Mouse (Mus musculus) thymus, postnatal 10 days (tissue): ENCODE results near the gene Dnah6.

Source experiments
- DNase-seq, 2 experiments: peaks; one replicate each; pipeline ENCODE4 v3.0.0; 2021; ENCODE audit warnings: low spot score in 2 of 2

The Dnah6 gene

DNA sequence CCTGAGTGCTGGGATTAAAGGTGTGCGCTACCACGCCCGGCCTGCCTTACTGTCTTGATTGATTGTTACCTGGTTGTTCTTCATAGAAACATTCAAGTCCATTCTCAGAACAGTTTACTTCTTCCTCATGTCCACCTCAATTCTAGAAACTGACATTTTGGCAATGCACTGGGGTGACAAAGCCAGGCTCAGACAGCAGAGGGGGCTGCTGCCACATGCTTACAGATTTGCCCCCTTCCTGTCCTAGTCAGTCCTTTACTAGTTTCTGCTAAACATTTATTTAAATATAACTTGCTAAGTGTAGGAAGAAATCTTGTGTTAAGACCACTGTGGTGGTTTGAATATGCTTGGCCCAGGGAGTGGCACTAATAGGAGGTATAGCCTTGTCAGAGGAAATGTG lies 192.6 kb downstream of the Dnah6 start:
- DNase-seq, result no peak

DNA sequence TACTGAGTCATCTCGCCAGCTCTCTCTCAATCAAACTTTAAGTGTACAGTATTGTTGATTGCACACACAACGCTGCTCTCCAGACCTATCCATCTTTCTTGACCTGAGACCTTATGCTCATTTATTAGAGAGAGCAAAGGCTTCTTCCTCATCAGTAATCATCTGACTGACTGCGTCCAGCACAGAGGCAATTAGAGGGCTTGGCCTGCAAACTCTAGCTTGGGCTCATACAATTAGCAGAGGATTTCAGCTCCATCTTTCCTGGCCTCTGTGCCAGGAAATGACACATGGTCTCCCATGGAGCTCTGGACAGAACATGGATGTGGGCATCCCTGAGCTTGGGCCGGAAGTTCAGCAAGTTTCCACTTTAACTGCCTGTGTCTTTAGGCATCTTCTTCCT lies 193.6 kb downstream of the Dnah6 start:
- DNase-seq, result no peak

DNA sequence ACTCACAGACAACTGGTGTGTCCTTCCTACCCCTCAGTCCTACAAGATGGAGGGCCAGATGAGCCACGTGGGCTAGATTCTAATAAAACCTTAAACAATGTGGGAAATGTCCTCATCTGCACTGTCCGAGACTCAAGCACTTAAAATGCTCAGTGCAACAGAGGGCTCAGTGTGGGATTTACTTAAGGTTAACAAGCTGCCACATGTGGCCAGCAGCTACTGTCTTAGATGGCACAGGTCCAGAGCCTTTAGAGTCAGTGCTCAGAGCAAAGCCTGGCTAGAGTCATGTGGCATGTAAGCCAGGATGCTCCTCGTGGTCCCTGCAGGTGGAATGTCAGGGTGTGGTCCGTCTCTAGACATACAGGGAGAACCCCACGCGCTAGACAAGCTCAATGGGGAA lies 194.6 kb downstream of the Dnah6 start:
- DNase-seq, result no peak

DNA sequence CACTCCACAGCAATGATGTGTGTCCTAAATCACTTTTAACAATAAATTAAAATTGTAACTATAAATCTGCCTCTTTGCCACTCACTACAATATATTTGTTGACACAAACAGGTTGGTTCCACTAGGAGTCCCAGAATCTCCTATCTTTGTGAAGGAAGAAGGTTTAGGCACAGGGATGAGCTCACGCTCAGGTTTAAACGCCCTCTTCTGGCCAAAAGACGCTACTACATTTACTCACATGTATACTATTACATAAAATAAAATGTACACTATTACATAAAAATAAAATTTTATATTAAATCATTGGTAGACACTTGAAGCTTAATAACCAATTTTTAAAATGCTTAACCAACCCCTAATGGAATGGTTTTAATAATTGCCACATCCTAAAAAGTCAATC lies 201.4 kb downstream of the Dnah6 start:
- peak in 1 of 2 experiments; percentile 41 for DNase-seq

DNA sequence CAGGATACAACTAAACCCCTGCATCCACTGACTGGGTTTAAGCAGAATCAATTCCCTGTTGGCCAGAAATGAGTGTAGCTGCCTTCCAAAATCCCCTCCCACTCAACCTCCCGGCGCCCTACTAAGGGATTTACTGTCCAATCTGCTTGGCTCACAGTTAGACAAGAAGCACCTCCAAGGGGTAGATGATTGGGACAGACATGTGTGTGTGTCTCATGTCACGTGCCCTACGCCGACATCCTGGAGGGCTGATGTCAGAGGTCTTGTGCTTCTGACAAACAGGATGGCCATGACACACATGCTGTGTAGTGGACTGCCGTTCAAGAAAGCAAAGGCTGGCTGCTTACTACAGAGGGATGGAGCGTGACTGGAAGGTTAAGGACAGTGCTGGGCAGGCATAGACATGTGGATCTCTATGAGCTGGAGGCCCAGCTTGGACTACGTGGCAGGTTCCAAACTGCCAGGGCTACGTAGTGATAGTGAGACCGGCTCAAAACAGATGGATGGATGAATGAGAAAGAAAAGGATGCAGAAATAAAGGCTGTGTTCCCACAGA lies 202.6 kb downstream of the Dnah6 start:
- no peak for DNase-seq

DNA sequence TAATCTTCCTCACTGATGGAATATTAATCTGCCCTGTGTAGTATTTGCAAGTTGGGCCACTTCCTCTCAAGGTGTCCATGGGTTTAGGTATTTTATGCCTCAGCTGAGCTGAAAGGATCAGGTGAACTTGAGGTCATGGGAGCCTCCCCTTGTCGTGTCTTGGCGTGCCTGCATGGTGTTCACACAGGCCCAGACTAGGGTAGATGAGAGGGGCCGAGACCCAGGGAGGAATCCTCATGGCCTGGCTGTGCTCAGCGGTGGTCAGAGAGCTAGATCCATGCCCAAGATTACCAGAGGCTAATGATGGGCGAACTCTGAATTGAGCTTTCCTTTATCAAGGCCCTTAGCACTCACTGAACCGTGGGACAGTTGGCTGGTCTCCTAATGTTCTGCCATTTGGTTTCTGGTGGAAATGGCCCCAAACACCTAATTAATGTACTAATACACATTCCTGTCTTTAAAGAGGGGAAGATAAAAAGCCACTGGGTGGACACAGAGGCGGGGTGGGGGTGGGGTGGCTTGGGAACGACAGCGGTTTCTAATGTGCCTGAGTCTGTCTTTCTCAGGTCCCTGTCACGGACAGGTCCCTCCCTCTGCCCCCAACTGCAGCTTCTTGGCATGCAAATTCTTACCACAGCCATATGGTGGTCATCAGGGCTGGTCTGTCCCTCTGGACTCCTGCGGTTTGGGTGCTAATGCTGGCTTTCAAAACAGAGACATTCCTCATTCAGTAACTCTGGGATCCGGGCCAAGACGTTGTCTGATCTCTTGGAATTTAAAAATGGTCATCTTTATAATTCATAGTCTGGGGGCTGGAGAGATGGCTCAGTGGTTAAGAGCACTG lies 206.9 kb downstream of the Dnah6 start:
- DNase-seq, result no peak

DNA sequence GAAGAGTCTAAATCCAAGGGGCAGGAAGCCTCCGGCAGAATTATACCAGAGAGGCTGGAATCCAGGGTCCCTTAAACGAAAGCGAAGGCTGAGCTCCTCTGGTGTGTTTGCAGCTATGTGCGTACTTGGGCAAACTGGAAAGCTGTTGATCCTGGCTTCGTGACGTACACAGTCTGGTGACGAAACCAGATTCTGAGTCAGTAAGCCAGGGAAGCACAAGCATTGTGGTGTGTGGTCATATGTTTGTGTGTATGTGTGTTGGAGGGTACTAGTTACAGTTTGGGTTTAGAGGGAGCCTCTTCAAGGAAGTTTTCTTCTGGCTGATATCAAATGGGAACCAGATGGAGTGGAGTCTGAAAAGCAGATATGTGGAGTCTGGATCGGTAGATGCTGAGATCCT lies 208.5 kb downstream of the Dnah6 start:
- no peak for DNase-seq

DNA sequence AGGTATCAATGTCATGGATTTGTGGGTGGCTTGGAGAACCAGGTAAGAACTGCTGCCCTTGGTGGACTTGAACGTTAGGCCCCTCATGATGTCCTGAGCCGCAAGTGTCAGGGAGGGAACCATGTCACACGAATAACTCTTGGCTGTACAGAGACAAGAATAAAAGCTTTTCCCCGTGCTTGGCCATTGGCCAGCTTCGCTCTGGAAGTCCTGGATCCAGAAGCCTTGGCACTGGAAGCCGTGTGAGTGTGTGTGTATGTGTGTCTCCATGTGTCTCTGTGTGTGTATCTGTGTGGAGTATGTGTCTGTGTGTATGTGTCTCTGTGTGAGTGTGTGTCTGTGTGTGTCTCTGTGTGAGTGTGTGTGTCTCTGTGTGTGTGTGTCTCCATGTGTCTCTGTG lies 209.6 kb downstream of the Dnah6 start:
- DNase-seq, result no peak

DNA sequence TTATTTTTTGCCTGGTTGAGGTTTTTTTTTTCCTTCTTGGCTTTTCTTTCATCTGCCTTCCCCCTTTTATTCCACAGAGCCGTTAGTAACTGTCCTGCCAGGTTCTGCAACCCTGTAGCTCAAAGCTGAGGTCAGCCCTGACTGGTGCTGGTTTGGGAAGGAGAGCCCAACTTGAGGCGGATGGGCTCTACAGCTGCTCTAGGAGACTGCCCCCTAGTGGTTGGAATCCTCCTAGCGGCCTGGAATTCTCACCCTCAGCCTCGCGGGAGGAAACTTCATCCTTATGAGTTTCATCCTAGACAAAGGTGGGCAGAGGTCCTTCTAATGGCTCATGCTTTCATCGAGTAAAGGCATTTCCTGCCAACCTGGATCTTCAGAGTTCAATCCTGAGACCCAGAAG lies 211.4 kb downstream of the Dnah6 start:
- DNase-seq, result peak; percentile 41 to 77

DNA sequence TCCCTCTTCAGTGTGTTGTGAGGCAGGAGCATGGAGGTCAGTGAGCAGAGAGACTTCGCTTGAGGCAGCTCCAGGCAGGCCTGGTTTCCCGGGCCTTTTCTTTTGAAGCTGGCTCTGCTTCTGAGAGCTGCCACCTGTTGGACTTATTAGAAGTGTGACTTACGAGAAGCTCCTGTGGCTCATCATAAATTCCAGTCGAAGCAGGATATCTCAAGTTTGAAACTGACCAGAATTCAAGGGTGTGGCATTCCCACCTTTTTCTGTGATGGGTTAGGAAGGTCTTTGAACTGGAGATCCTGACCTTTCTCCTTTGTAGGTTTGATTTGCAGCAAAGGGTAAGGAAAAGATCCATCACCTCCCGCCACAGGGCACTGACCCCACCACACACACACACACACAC lies 217.8 kb downstream of the Dnah6 start:
- no peak for DNase-seq

DNA sequence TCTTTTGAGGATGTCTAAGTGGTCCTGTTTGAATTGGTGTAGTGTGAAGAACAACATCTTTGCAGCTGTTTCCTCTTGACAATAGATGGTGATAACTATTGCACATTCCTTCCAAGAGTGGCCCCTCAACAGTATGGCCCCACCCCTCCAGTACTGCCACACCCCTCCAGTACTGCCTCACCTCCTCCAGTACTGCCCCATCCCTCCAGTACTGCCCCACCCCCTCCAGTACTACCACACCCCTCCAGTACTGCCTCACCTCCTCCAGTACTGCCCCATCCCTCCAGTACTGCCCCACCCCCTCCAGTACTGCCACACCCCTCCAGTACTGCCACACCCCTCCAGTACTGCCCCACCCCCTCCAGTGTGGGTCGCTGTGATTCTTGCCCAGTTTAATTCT lies 219.1 kb downstream of the Dnah6 start:
- DNase-seq, result no peak

DNA sequence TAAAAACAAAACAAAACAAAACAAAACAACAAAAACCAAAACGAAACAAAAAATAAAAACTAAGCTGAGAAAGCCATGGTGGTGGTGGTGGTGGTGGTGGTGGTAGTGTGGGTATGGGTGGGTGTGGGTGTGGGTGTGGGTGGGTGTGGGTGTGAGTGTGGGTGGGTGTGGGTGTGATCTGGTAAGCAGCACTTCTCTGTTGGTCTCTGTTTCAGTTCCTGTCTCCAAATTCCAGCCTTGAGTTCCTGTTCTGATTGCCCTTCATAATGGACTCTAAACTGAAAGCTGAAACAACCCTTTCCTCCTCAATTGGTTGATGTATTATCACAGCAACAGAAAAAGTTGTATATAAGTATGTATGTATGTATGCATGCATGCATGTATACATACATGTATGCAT lies 222.6 kb downstream of the Dnah6 start:
- DNase-seq, result no peak

DNA sequence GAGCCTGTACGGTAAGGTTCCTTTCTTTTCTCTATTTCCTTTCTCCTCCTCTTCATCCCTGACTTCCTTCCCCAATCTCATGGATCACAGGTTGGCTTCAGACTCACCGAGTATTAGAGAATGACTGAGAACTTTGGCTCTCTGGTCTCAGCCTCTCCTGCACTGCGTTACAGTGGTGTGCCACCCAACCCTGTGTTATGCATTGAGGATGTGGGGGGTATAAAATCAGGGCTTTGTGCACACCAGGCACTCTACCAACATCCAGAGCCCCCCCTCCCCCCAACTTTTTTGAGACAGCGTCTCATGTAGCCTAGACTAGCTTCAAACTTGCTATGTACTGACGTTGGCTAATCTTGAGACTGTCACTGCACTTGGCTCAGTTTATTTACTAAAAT lies 227.8 kb downstream of the Dnah6 start:
- no peak for DNase-seq

DNA sequence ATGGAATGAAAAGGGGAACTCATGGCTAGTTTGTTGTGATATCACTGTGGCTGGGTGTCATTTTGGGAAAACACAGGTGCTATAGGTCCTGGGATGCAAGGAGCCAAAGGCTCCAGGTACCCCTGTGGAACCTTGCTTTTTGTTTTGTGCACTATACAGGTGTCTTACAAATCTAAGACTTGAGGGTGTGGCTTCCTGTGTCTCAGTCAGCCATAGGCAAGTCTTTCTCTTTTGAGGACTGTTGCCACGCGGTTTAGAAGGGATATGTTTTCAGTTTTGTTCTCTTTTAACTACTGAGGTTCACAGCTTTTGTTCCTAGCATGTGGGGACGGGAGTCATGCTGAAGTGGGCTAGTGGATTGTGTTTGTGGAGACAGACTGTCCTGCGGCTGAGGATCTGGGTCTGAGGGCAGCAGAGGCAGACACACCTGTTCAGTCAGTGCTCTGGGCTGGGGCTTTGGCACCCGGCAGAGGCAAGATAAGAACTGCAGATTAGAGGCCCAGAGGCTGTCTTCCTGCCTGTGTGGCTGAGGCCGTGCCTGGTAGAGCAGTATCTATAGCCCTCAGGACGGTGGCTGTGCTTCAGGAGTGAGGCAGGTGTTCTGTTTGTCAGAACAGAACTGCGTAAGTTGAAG lies 228.3 kb downstream of the Dnah6 start:
- peak; percentile 64 to 68 for DNase-seq

DNA sequence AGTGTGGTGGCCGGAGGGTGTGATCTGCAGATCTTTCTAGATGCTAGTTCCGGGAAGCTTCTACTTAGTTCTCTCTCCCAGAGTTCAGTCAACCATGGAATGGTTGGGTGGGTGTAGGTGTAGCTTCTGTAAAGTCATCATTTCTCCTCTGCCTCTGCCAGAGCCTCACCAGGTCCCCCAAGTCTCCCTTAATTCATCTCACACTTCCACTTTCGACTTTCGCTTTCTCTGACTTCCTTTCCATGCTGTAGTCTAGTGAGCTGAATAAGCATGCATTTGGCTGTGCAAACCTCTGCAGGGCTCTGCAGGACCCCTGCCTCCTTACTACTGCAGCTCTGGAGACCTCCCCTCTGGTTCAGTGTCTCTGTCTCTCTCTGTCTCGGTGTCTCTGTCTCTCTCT lies 231.2 kb downstream of the Dnah6 start:
- peak in 1 of 2 experiments; percentile 17 for DNase-seq

DNA sequence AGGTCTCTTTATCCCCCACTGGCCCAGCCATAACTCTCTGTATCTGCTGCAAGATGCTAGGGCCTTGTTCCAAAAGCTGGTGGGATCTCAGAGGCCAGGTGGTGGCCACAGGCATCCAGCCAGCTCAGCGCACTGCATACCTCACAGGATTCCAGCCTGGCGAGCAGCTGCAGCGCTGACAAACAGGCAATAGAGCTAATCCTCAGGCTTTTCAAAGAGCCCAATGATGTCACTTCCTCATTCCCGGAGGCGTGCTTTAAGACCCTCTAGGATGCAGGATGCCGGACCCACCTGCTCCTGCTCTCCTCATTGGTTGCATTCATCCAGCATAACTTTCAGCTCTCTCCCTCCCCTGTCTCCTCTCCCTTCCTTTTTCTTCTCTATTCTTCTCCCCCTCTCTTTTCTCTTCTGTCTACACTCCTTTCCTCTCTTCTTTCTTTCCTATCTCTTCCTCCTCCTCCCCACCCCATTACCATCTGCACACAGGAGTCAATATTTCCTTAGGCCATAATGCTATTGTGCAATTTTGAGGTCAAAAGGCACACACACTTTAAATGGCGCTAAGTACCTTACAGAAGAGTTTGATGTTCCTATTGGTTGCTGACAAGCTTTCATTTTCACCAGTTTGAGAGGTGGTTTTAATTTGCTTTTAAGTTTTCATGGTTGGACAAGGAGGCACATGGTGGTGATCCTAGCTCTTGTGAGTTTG lies 232.3 kb downstream of the Dnah6 start:
- DNase-seq, result no peak

DNA sequence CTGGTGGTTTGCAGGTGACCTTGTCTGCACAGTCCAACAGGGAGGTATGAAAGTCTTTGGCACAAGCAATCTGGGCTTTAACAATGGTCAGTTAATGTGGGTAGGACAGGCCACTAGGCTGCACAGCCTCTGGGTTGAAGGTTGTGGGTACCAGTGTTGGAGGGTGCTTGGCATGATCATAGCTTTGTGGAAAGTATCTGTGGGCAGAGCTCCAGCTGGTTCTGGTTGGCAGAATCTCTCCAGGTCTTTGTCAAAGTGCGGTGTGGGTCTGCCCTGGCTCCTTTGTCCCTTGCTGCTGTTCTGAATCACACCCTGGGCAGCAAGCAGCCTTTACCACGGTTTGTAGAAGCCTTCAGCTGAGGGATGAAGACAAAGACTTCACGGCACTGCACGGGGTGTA lies 238.9 kb downstream of the Dnah6 start:
- DNase-seq, result no peak

DNA sequence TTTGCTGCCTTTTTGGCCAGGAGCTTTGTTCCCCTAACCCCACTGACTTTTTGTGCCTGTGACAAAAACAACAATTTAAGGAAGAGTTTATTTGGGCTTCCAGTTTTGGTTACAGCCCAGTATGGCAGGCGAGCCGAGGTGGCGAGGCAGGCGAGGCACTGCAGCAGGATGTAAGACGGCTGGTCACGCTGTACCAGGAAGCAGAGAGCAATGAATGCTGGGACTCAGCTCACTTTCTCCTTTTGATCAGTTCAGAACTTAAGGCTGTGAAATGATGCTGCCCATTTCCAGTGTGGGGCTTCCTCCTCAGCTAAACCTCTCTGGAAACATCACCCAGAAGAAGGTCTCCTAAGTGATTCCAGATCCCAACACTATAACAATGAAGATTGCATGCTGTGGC lies 239.6 kb downstream of the Dnah6 start:
- DNase-seq, result peak in 1 of 2 experiments; percentile 33

DNA sequence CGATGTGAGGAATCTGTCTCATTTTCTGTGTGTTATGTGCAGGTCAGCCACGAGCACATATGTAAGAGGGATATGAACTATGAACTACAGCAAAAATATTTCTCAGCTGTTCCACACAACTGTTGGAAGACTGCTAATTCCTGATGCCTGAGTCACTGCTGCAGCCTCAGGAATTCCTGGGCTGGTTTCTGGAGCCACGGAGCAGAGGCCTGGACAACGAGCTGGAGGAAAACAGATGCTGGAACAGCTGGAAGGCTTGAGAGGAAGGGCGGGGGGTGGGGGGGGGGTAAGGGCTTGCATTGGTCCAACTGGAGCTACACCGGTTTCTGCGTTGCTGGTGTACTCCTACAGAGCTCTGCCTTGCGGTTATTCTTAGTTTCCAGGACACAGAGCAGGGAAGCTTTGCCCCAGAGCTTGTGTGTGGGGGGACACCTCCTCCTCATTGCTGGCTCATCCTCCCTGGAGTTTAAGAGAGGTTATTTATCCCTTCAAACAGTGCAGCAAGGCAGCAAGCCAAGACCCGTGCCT lies 240.3 kb downstream of the Dnah6 start:
- no peak for DNase-seq

DNA sequence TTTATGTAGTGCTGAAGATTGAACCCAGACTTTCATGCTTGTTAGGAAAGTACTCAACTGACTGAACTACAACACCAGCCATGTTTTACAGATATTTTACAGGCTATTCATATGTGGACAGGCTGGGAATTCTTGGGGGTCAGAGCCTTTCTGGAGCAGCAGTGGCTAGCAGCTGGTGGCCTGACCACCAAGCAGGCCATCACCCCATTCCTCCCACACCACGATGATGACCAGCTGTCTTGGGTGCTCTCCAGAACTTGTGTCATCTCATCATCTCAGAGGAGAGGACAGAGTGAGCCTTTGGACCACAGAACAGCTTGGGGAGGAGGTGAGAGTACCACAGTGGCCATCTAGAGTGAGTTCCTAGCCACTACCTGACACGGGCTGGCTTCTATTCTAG lies 244.6 kb downstream of the Dnah6 start:
- no peak for DNase-seq

DNA sequence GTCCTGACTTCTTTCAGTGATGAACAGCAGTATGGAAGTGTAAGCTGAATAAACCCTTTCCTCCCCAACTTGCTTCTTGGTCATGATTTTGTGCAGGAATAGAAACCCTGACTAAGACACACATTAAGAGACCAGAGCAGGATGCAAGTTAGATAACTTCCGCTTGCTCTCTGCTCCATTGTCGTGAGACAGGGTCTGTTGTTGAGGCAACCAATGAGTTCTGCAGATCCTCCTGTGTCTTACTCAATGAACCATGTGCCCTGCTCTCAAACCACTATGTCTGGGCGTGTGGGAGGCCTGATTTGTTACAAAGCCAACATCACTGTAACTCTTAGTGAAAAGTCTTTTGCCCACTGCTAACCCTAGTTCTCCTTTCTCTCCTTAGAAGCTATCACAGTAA lies 250.4 kb downstream of the Dnah6 start:
- DNase-seq, result no peak

DNA sequence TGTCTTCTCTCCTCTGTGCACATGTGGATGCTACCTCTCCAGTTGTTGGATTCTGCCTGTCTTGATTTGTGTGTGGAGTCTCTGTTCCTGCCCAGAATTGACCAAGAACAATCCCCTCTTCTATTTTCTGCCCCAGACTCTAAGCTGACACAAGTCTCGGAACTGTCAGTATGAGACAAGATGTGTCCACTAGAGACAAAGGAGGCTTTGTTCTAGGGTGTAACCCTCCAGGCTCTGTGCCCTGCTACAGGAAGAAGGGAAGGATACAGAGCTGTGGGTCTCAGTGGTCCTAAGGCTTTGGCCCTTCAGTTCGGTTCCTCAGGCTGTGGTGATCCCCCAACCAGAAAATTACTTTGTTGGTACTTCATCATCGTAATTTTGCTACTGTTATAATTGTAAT lies 251.7 kb downstream of the Dnah6 start:
- no peak for DNase-seq
